Mouse (Mus musculus): ENCODE data around the gene Slc47a1.
"Not testable (repeated sequence)": the region's sequence is repeated elsewhere in the genome, so short reads cannot be mapped to it uniquely, and the experiment has no call there.

GRCm38 (mm10) chr11:61304535-61304934 lies 73.6 kb downstream of the Slc47a1 start:
- not testable (repeated sequence) for TF ChIP-seq CTCF (IDR thresholded peaks at IDR 0.05; ENCODE audit: borderline replicate concordance, control insufficient read depth, extremely low read depth, insufficient read depth, low read length, poor library complexity); POLR2A (IDR thresholded peaks at IDR 0.05; ENCODE audit: control insufficient read depth, extremely low read depth, insufficient read depth, low read length, poor library complexity)

Data from thymus, adult 2 months (tissue).